Mouse (Mus musculus) cerebellum, adult 2 months (tissue): ENCODE measurements at regions not wholly inside any gene's neighbourhood (a gene's known extent, or its start where the extent isn't known, plus 50 kb on each side); places are given as distances from the start of the nearest gene placed in this dataset.

Experiments used
- CTCF ChIP-seq: fragments of 200-500 bp; IDR thresholded peaks from 2 replicates; pipeline ENCODE4 v1.5.1; 2011; ENCODE audit warnings: low read depth, mild to moderate bottlenecking, control low read depth, low read length, moderate library complexity, borderline replicate concordance; ENCODE audit not compliant: insufficient read depth
- POLR2A ChIP-seq: fragments of 200-500 bp; IDR thresholded peaks from 2 replicates; pipeline ENCODE4 v1.6.1; 2011; ENCODE audit warnings: low read length, control low read depth, borderline replicate concordance; ENCODE audit not compliant: insufficient read depth

- TF ChIP-seq CTCF (no peak), POLR2A (no peak)
Measured at GRCm38 (mm10) chr6:64964664-64965063, 77.7 kb upstream of the Smarcad1 start.
